Mouse (Mus musculus) T-helper 2 cell (primary cell): Measurements from ENCODE around the gene Ptprd.

Source experiments
- in situ Hi-C: fragments of 300-600 bp; cut with MboI, MseI; formaldehyde crosslinking; loops from one replicate; pipeline ENCODE4 v1.15.1; 2025; ENCODE audit warnings: high pct_unique_total_duplicates

Ptprd gene

DNA sequence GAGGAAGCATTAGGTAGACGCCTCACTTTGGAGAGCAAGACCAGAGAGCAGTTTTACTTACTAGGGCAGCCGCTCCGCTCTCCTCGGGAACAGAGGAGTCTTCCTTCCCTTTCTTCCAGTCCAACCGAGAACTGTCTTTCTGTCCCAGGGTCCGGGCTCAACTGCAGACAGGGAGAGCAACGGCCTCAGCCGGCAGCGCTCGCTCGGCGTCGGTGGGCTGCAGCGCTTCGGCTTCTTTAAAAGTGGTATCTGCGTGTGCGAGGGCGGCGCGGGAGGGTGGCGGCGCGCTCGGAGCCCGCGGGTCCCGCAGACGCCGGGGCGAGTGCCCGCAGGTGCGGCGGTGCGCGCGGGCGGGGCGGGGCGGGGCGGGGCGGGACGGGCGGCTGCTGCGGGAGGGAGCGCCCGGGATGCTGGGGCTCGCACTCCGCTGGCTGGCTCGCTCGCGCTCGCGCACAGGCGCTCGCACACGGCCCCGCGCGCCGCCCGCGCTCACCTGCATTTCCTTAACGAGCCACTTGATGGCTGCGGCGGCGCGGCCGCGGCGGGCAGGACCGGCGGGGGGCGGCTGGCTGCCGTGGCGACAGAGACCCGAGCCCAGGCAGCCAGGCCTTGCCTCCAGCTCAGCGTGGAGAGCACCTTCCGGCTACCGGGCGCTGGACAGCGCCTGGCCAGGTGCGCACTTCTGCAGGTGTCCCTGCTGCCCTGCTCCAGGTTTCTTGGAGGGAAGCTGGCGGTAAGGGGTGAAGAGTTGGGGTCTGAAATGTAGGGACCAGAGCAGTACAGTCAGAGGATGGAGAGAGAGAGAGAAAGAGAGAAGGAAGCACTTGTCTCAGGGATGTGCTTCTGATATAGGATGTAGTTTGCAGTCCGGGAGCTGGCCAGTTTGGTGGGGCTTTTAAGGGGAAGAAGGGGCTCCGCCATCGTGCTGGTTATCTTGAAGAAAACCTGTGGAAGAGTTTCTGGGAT lies at the start of gene Ptprd:
TSS of gene Ptprd (minus strand) at position 433 of the 966 bp plus-strand sequence.
- in situ Hi-C loops: no loop called here

- in situ Hi-C loops: no loop called here
These were observed 24.1 kb upstream of the Ptprd start for GRCm38 (mm10) chr4:78235820-78236219.

GRCm38 (mm10) chr4:78235316-78235715 lies 23.6 kb upstream of the Ptprd start:
- in situ Hi-C loops: no loop called here

GRCm38 (mm10) chr4:78234681-78235080 lies 22.9 kb upstream of the Ptprd start:
- in situ Hi-C loops: no loop called here

DNA sequence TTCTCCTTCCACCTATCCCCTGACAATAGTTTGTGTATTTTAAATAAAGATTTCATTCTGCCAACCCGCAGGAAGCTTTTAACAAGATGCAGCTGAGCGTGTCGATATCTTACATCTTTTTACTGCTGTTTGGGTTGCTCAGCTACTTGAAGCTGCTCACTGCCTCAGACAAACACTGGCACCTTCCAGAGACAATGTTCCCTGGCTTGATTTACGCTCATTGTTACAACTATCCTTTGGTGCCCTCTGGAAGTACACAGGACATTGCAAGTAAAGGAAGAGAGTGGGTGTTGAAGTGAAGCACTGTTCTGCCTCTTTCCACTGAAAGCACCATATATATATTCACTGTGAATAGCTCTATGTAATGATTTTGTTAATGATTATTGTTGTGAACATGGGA lies 2.2 kb upstream of the Ptprd start:
- in situ Hi-C loops: no loop called here

GRCm38 (mm10) chr4:78212941-78213340 lies 1.2 kb upstream of the Ptprd start:
- in situ Hi-C loops: no loop called here

- in situ Hi-C loops: no loop called here
These were observed 758 bp downstream of the Ptprd start for GRCm38 (mm10) chr4:78210878-78211528.

DNA sequence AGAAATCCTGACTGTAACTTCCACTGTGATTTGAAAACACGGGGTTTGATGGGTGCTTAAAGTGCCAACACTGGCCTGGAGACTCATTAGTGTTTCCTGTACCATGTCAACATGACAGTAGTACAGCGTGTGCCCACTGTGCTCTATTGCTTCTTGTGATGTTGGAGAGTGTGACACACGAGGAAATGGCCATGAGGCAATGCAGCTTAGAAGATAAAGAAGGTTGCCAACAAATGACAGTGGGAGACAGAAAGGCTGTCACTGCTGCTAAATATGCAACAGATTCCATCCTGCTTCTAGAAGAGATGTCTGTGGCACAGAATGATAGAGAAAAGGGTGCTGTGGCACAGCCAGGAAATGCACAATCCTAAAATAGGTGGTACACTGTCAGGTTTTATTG lies 6.7 kb downstream of the Ptprd start:
- in situ Hi-C loops: no loop called here

- in situ Hi-C loops: no loop called here
These were observed 43.3 kb downstream of the Ptprd start for GRCm38 (mm10) chr4:78168447-78168846.

GRCm38 (mm10) chr4:78160451-78160850 lies 51.3 kb downstream of the Ptprd start:
- in situ Hi-C loops: no loop called here

DNA sequence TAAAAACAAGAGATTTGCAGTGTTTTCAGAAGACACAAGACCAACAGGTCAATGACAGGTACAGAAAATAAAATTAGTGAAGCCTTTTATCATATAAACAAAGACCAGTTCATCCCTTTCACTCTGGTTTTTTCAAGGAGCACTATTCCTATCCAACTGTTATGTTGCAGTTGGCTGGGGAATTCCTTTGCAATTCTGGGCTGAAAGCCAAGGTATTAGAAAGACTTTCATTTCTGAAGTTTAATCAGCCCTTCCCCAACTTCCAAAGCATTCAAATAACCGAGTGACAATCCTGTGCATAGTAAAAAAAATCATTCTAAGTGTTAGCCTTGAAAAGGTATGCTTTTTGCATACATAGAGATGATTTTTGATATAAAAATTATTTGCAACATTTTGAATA lies 61.2 kb downstream of the Ptprd start:
- in situ Hi-C loops: no loop called here

DNA sequence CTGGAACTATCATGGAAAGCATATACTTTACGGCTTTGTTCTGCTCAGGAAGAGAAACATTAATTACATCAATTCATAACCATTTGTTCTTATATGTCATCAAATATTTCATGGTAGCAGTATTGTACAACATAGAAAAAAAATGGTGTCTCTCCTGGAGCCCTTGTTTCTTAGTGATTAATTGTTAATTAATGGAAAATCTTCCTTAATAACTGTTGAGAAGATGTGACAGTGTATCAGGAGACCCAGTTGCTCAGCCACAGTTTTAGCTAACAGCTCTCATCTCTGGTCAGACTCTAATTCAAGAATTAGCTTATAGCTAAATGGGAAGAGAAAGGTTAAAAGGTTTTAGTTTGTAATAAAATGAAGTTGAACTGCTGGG lies 69.0 kb downstream of the Ptprd start:
- in situ Hi-C loops: no loop called here

DNA sequence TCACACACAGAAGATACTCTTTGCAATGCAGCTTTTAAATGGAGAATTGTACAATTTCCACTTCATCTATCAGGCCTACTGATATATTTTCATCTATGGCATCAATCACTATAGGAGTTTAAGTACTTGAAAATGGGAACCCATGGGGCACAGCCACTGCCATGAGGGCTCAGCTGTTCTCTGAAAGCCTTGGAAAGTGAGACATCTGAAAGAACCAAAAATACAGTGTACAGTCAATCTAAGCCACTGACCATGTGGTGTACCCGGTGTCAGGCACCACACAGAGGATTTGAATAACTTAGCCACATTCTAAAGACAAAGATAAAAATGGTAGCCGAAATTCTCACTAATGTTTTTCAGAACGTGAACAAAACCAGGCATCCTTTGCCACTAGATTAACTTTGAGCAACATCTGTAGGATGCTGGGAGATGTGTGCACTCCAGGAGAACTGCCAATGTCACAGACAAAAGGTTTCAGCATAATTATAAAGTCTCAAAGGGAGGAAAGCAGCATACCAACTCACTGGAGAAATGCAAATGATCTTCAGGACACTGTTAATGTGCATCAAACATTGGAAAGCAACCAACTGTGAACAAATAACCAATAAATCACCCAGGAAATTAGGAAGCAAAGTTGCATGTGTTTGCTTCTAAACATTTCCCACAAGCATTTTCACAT lies 69.5 kb downstream of the Ptprd start:
- in situ Hi-C loops: no loop called here

GRCm38 (mm10) chr4:78110898-78111297 lies 100.9 kb downstream of the Ptprd start:
- in situ Hi-C loops: no loop called here

GRCm38 (mm10) chr4:78097526-78097925 lies 114.2 kb downstream of the Ptprd start:
- in situ Hi-C loops: no loop called here

DNA sequence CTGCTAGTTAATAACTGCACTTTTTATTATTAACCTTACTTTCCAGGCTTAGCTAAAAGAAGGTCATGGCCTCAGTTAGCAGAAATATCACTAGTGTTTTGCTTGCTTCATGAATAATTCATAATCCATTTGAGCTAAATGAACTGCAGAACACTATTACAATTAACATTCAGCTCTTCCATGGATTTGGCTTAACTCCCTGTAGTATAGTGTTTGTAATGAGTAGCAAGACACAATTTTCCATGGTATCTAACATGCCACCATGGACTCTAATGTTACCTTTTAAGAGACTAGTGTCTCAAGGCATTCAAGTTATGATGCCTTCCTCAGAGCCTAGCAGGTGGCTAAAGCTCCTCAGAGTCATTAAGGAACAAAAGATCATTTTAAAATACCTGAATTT lies 129.0 kb downstream of the Ptprd start:
- in situ Hi-C loops: no loop called here

GRCm38 (mm10) chr4:78077499-78077898 lies 134.3 kb downstream of the Ptprd start:
- in situ Hi-C loops: no loop called here

DNA sequence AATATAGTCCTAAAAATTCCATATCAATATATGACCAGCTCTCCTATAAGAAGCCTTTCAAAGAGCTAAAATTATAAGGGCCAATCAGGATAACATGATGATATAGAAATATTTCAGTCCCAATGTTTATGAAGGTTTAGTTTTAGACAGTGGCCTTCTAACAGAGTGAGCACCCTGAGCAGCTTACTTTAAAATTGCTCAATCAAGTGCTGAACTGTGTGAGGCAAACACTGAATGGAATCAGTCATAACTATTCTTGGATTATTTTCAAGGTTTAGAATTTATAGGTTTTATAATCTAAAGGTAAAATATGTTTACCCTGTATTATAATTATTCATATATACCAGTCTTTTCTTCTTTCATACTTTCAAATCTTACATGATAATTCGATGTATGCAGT lies 134.7 kb downstream of the Ptprd start:
- in situ Hi-C loops: no loop called here

- in situ Hi-C loops: no loop called here
These were observed 173.4 kb downstream of the Ptprd start for GRCm38 (mm10) chr4:78038401-78038800.

DNA sequence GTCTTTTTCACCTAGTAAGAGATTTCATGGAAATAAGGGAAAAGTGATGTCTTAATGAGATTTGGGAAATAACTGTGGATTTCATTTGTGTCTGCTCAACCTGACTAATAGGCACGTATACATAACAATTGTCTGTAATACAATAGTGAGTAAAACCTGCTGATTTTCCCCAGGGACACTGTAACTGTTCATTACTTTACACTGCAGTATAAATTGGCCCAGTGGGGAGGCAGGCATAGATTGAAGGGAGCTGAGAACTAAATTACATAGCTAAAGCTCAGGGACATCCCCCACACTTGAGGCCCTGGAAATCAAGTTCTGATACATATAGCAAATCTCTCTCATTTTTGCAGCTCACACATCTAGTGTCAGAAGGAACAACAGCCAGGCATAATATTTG lies 209.7 kb downstream of the Ptprd start:
- in situ Hi-C loops: no loop called here

- in situ Hi-C loops: no loop called here
These were observed 219.1 kb downstream of the Ptprd start for GRCm38 (mm10) chr4:77992709-77993108.

GRCm38 (mm10) chr4:77982094-77982493 lies 229.7 kb downstream of the Ptprd start:
- in situ Hi-C loops: no loop called here
